Mouse (Mus musculus): ENCODE results near the gene Dpm3.

- TF ChIP-seq GATA1 (IDR thresholded peaks at IDR 0.05; ENCODE audit: low read length): no peak
- TF ChIP-seq TAL1 (IDR thresholded peaks at IDR 0.05; ENCODE audit: low read length): no peak
Observed at GRCm38 (mm10) chr3:89244982-89245687, 14.0 kb upstream of the Dpm3 start.
